Mouse (Mus musculus): Measurements from ENCODE around the gene Pdik1l.

Pdik1l gene

GRCm38 (mm10) chr4:134258354-134258753 is 29.3 kb downstream of the Pdik1l start:
- DNase-seq (ENCODE audit: low spot score) = no peak

GRCm38 (mm10) chr4:134257198-134258009 is 30.3 kb downstream of the Pdik1l start:
- DNase-seq (ENCODE audit: low spot score) = no peak

GRCm38 (mm10) chr4:134256407-134257197 is 31.1 kb downstream of the Pdik1l start:
- DNase-seq (ENCODE audit: low spot score) = no peak

- DNase-seq (ENCODE audit: low spot score) = no peak
These were observed 31.8 kb downstream of the Pdik1l start for GRCm38 (mm10) chr4:134255854-134256253.

- no peak for DNase-seq (ENCODE audit: low spot score)
These were observed 32.9 kb downstream of the Pdik1l start for GRCm38 (mm10) chr4:134254835-134255234.

GRCm38 (mm10) chr4:134253722-134254324 is 33.9 kb downstream of the Pdik1l start, which contains the start of gene Grrp1:
TSS of gene Grrp1 (minus strand) at chr4:134254106.
- DNase-seq (ENCODE audit: low spot score) = no peak

GRCm38 (mm10) chr4:134252911-134253721 is 34.6 kb downstream of the Pdik1l start:
- DNase-seq (ENCODE audit: low spot score) = no peak

- no peak for DNase-seq (ENCODE audit: low spot score)
These were observed 35.4 kb downstream of the Pdik1l start for GRCm38 (mm10) chr4:134252131-134252910.

- no peak for DNase-seq (ENCODE audit: low spot score)
These were observed 36.2 kb downstream of the Pdik1l start for GRCm38 (mm10) chr4:134251241-134252130.

GRCm38 (mm10) chr4:134250930-134251240 is 36.8 kb downstream of the Pdik1l start:
- DNase-seq (ENCODE audit: low spot score) = no peak

- no peak for DNase-seq (ENCODE audit: low spot score)
These were observed 37.4 kb downstream of the Pdik1l start for GRCm38 (mm10) chr4:134250116-134250929.

- DNase-seq (ENCODE audit: low spot score) = peak; percentile 70
These were observed 38.0 kb downstream of the Pdik1l start for GRCm38 (mm10) chr4:134249651-134250050.

- DNase-seq (ENCODE audit: low spot score) = no peak
These were observed 40.9 kb downstream of the Pdik1l start, which contains the start of gene Gm30191 for GRCm38 (mm10) chr4:134246719-134247258. TSS of gene Gm30191 (plus strand) at chr4:134246935.

- DNase-seq (ENCODE audit: low spot score) = no peak
These were observed 41.4 kb downstream of the Pdik1l start for GRCm38 (mm10) chr4:134246256-134246655.

GRCm38 (mm10) chr4:134245148-134245843 is 42.4 kb downstream of the Pdik1l start, which contains the start of gene Zfp593:
TSS of gene Zfp593 (minus strand) at chr4:134245592.
- DNase-seq (ENCODE audit: low spot score) = peak; percentile 97

GRCm38 (mm10) chr4:134243516-134244250 is 44.0 kb downstream of the Pdik1l start, which contains the start of gene E130218I03Rik:
TSS of gene E130218I03Rik (plus strand) at chr4:134243662.
- no peak for DNase-seq (ENCODE audit: low spot score)

- no peak for DNase-seq (ENCODE audit: low spot score)
These were observed 49.0 kb downstream of the Pdik1l start for GRCm38 (mm10) chr4:134238686-134239085.

All from ovary, postnatal 14 days (tissue).